Comparison of ENCODE assay signal across 23 mouse cellular contexts in the genomic region with DNA sequence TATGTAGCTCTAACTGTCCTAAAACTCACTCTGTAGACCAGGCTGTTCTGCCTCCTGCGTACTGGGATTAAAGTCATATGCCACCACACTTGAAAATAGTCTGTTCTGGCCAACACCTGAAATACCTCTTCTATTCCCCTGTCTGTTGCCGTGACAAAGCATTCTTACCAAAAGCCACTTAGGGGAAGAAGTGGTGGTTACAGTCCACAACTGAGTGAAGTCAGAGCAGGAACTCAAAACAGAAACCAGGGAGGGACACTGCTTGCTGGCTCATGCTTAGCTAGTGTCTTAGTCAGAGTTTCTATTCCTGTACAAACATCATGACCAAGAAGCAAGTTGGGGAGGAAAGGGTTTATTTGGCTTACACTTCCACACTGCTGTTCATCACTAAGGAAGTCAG. TPM values are rescaled to one million over a fixed set of nuclear protein-coding genes. Genes with fewer than 3 reads are reported as not detected.
DNase-seq lines count a peak whose midpoint lies in the region; ATAC-seq and TF ChIP-seq lines count a peak whose summit lies in the region.
"Had no signal": no experiment of that assay in that cellular context is flagged by ENCODE, and none has a peak within 500 bp of the region (broad histone marks: within the 10 kb centered on the region; RNA-seq: fewer than 3 reads in every experiment).

No protein-coding gene starts in this region.

- no peaks in the 10 kb centered on the region; the same call in 1 of the 2 replicates for H3K36me3 ChIP-seq in testis, adult 2 months (ENCODE audit: control insufficient read depth, insufficient read depth, low read length)
- H3K36me3 ChIP-seq: heart, embryonic 15.5 days; hindbrain, embryonic 15.5 days had no signal

- no peak for TF ChIP-seq POLR2A in testis, adult 2 months (IDR thresholded peaks at IDR 0.05; ENCODE audit: control insufficient read depth, low read depth, low read length)

- ATAC-seq in granulocyte monocyte progenitor cell, adult 5-6 weeks (replicated peaks; ENCODE audit: poor library complexity, severe bottlenecking), result peak; percentile 99
- ATAC-seq in megakaryocyte progenitor cell, adult 5-6 weeks (replicated peaks; ENCODE audit: poor library complexity), result peak; percentile 90

- H3K4me3 ChIP-seq in testis, adult 2 months (ENCODE audit: control insufficient read depth, low read depth, low read length), result no peak overlapping the region
- H3K4me3 ChIP-seq in layer of hippocampus, adult 2 months, result no peak overlapping the region
- H3K4me3 ChIP-seq: embryonic facial prominence, embryonic 10.5 days; heart, embryonic 15.5 days; hindbrain, embryonic 15.5 days; limb, embryonic 10.5 days; liver, embryonic 15.5 days had no signal

- H3K27ac ChIP-seq in testis, adult 2 months (ENCODE audit: control insufficient read depth, insufficient read depth, low read depth, low read length), result 0 out of 2 replicates have a peak overlapping the region, but pooled peaks have one; percentile 36
- H3K27ac ChIP-seq in layer of hippocampus, adult 2 months, result no peak overlapping the region
- H3K27ac ChIP-seq: embryonic facial prominence, embryonic 10.5 days; heart, embryonic 15.5 days; hindbrain, embryonic 15.5 days; kidney, postnatal 0 days; limb, embryonic 10.5 days; liver, embryonic 15.5 days had no signal

- no peaks in the 10 kb centered on the region for H3K27me3 ChIP-seq in testis, adult 2 months (ENCODE audit: control insufficient read depth, insufficient read depth, low read length)
- H3K27me3 ChIP-seq: heart, embryonic 15.5 days; hindbrain, embryonic 15.5 days; liver, embryonic 15.5 days had no signal

- no peak for DNase-seq in testis, postnatal 14 days (ENCODE audit: low spot score)
- no peak for DNase-seq in heart, adult 18-20 months
- no peak for DNase-seq in layer of hippocampus, adult 2 months (ENCODE audit: low spot score in 2 of 2)
- DNase-seq in frontal cortex, postnatal 10 days (ENCODE audit: low spot score in 2 of 2), result no peak
- DNase-seq: adrenal gland, postnatal 10 days; cerebellum, adult 9-10 months; gastrocnemius, postnatal 36 days; heart, postnatal 4 days; kidney, adult 11 months; liver; right cerebral cortex, postnatal 25 days; spleen, adult 18-20 months; thymus, adult 18-20 months; thymus, postnatal 4 days had no signal

- no peak for TF ChIP-seq CTCF in testis, adult 2 months (IDR thresholded peaks at IDR 0.05; ENCODE audit: control insufficient read depth, insufficient read depth, insufficient replicate concordance, low read depth, low read length)
- TF ChIP-seq CTCF in layer of hippocampus, adult 2 months (conservative IDR thresholded peaks at IDR 0.05), result no peak

- peaks cover 4% of the 10 kb centered on the region for H3K4me1 ChIP-seq in testis, adult 2 months (ENCODE audit: control insufficient read depth, insufficient read depth, low read length)

RNA-seq across cellular contexts. Expression of a gene that starts 7.8 kb away (rescaled TPM):
- polyA plus RNA-seq in testis, adult 2 months (2012; rRNA removed), result 14.4 and 14.8 TPM in 2 replicates
- total RNA-seq in granulocyte monocyte progenitor cell, adult 5-6 weeks (2014; fragmentation: Nextera tagmentation), result 17.7 and 25.5 TPM in 2 replicates
- total RNA-seq in granulocyte monocyte progenitor cell, adult 5-6 weeks (2017), result 23.8 and 28.9 TPM in 2 replicates
- 9.8 and 13.4 TPM in 2 replicates for total RNA-seq in megakaryocyte progenitor cell, adult 5-6 weeks (2015)
- total RNA-seq in megakaryocyte progenitor cell, adult 5-6 weeks (2017), result 21.2 and 23.0 TPM in 2 replicates
- total RNA-seq in heart, adult 18-20 months (2021), result 1 to 10 TPM; 3.8 to 4.4 TPM
- total RNA-seq in layer of hippocampus, adult 2 months (2021), result 1 to 10 TPM; 6.6 to 8.5 TPM

RNA-seq across cellular contexts. Expression of a gene that starts 8.0 kb away (rescaled TPM):
- 4.5 and 4.6 TPM in 2 replicates for polyA plus RNA-seq in testis, adult 2 months (2012; rRNA removed)
- 29.0 and 36.9 TPM in 2 replicates for total RNA-seq in granulocyte monocyte progenitor cell, adult 5-6 weeks (2014; fragmentation: Nextera tagmentation)
- 14.1 and 14.8 TPM in 2 replicates for total RNA-seq in granulocyte monocyte progenitor cell, adult 5-6 weeks (2017)
- total RNA-seq in megakaryocyte progenitor cell, adult 5-6 weeks (2015), result 31.5 and 36.2 TPM in 2 replicates
- 12.7 and 16.3 TPM in 2 replicates for total RNA-seq in megakaryocyte progenitor cell, adult 5-6 weeks (2017)
- 10 to 100 TPM; 15.2 to 16.8 TPM for total RNA-seq in heart, adult 18-20 months (2021)
- 10 to 100 TPM; 32.3 to 34.3 TPM for total RNA-seq in layer of hippocampus, adult 2 months (2021)

RNA-seq across cellular contexts. Expression of a gene that starts 41.1 kb away (rescaled TPM):
- 7.2 and 7.7 TPM in 2 replicates for polyA plus RNA-seq in testis, adult 2 months (2012; rRNA removed)
- total RNA-seq in granulocyte monocyte progenitor cell, adult 5-6 weeks (2014; fragmentation: Nextera tagmentation), result 4.1 and 6.4 TPM in 2 replicates
- total RNA-seq in granulocyte monocyte progenitor cell, adult 5-6 weeks (2017), result 4.4 and 4.7 TPM in 2 replicates
- 2.2 and 2.4 TPM in 2 replicates for total RNA-seq in megakaryocyte progenitor cell, adult 5-6 weeks (2015)
- 3.8 and 4.6 TPM in 2 replicates for total RNA-seq in megakaryocyte progenitor cell, adult 5-6 weeks (2017)
- total RNA-seq in heart, adult 18-20 months (2021), result 10 to 100 TPM; 30.5 to 34.2 TPM
- 10 to 100 TPM; 21.2 to 25.0 TPM for total RNA-seq in layer of hippocampus, adult 2 months (2021)

RNA-seq across cellular contexts. Expression of a gene that starts 42.2 kb away (rescaled TPM):
- polyA plus RNA-seq in testis, adult 2 months (2012; rRNA removed), result 39.3 and 51.5 TPM in 2 replicates
- 49.9 and 84.1 TPM in 2 replicates for total RNA-seq in granulocyte monocyte progenitor cell, adult 5-6 weeks (2014; fragmentation: Nextera tagmentation)
- total RNA-seq in granulocyte monocyte progenitor cell, adult 5-6 weeks (2017), result 135 and 162 TPM in 2 replicates
- 36.8 and 39.8 TPM in 2 replicates for total RNA-seq in megakaryocyte progenitor cell, adult 5-6 weeks (2015)
- 106 and 129 TPM in 2 replicates for total RNA-seq in megakaryocyte progenitor cell, adult 5-6 weeks (2017)
- total RNA-seq in heart, adult 18-20 months (2021), result 10 to 100 TPM; 11.9 to 13.5 TPM
- total RNA-seq in layer of hippocampus, adult 2 months (2021), result 1 to 10 TPM; 8.6 to 9.6 TPM

RNA-seq across cellular contexts. Expression of a gene that starts 42.3 kb away (rescaled TPM):
- 31.0 and 32.9 TPM in 2 replicates for polyA plus RNA-seq in testis, adult 2 months (2012; rRNA removed)
- 50.5 and 55.7 TPM in 2 replicates for total RNA-seq in granulocyte monocyte progenitor cell, adult 5-6 weeks (2014; fragmentation: Nextera tagmentation)
- 135 and 142 TPM in 2 replicates for total RNA-seq in granulocyte monocyte progenitor cell, adult 5-6 weeks (2017)
- 62.6 and 80.2 TPM in 2 replicates for total RNA-seq in megakaryocyte progenitor cell, adult 5-6 weeks (2015)
- total RNA-seq in megakaryocyte progenitor cell, adult 5-6 weeks (2017), result 133 and 138 TPM in 2 replicates
- total RNA-seq in heart, adult 18-20 months (2021), result 100 to 1,000 TPM; 124 to 129 TPM
- total RNA-seq in layer of hippocampus, adult 2 months (2021), result 10 to 100 TPM; 59.5 to 68.2 TPM
